Mouse (Mus musculus) liver, adult 2 months (tissue): ENCODE measurements at regions not wholly inside any gene's neighbourhood (a gene's known extent, or its start where the extent isn't known, plus 50 kb on each side); places are given as distances from the start of the nearest gene placed in this dataset.

Source experiments
- CTCF ChIP-seq: fragments of 200-500 bp; IDR thresholded peaks from 2 replicates; pipeline ENCODE4 v1.5.1; 2011; ENCODE audit warnings: low read depth, low read length, control low read depth
- POLR2A ChIP-seq: fragments of 200-500 bp; IDR thresholded peaks from 2 replicates; pipeline ENCODE4 v1.6.1; 2011; ENCODE audit warnings: low read length, control low read depth; ENCODE audit not compliant: insufficient read depth; ENCODE audit errors: extremely low read depth

- TF ChIP-seq POLR2A (no peak), CTCF (no peak)
Measured at GRCm38 (mm10) chr14:25064190-25064947, 394.6 kb upstream of the Zmiz1 start.
